Mouse (Mus musculus) adrenal gland, adult 8-10 months (tissue): ENCODE results near the gene Olfr1248. TPM values are rescaled to one million over a fixed set of nuclear protein-coding genes. Genes with fewer than 3 reads are reported as not detected.
"Not testable (repeated sequence)": the region's sequence is repeated elsewhere in the genome, so short reads cannot be mapped to it uniquely, and the experiment has no call there.

Experiments used
- DNase-seq: peaks from one replicate; pipeline ENCODE4 v3.0.0; 2022
- total RNA-seq, 4 experiments: library from RNA; stranded (reverse); gene quantifications; 2 replicates each; pipeline ENCODE4 v1.2.4; 2022

Olfr1248 gene
- not detected for total RNA-seq

GRCm38 (mm10) chr2:89618145-89618544 lies at the start of gene Olfr1248:
Gene Olfr1248, minus strand, starts transcription at chr2:89618245.
- DNase-seq, result not testable (repeated sequence)

- no peak for DNase-seq
These were observed 43.3 kb upstream of the Olfr1248 start, which contains the start of gene Olfr1250 for GRCm38 (mm10) chr2:89661367-89661766. Gene Olfr1250, minus strand, starts transcription at chr2:89661467.

DNA sequence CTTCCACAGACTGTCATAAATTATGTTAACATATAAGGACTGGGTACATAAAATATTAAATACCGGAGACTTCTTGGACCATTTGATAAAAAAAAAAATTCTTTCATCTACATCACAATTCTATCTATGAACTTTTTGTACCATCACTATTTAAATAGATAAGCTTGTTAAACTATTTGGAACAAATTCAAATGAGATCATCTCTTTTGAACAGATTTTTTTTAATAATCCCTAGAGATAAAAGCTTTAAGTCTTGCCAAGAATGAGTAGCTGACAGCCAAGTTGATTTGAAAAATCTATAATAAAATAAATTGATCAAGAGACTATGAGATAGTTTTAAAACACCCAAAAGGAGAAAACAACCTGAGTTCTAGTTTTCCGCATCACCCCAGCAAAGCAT lies 16.8 kb upstream of the Olfr1248 start, which contains the start of gene Olfr1249:
Olfr1249 (minus strand) TSS at position 101 of the 400 bp plus-strand sequence.
- no peak for DNase-seq

- DNase-seq, result no peak
These were observed 4.0 kb downstream of the Olfr1248 start, which contains the start of gene Olfr1247 for GRCm38 (mm10) chr2:89614030-89614429. Gene Olfr1247, minus strand, starts transcription at chr2:89614130.

GRCm38 (mm10) chr2:89593057-89593456 lies 25.0 kb downstream of the Olfr1248 start, which contains the start of gene Olfr1246:
Gene Olfr1246, minus strand, starts transcription at chr2:89593157.
- no peak for DNase-seq

- DNase-seq, result no peak
These were observed 39.7 kb downstream of the Olfr1248 start, which contains the start of gene Olfr1245 for GRCm38 (mm10) chr2:89578347-89578746. Gene Olfr1245, minus strand, starts transcription at chr2:89578447.

Other genes with a start within 250 kb of the Olfr1248 start
- gene Olfr1238, start 208.6 kb downstream of the Olfr1248 start, total RNA-seq, result not detected
- gene Olfr1239, start 197.8 kb downstream of the Olfr1248 start, total RNA-seq, result not detected
- gene Olfr1240, start 175.2 kb downstream of the Olfr1248 start, total RNA-seq, result not detected
- gene Olfr1241, start 131.1 kb downstream of the Olfr1248 start, total RNA-seq, result not detected
- gene Olfr1242, start 119.9 kb downstream of the Olfr1248 start, total RNA-seq, result not detected
- not detected for gene Olfr1243, start 86.8 kb downstream of the Olfr1248 start, total RNA-seq
- not detected for gene Olfr1245, start 39.8 kb downstream of the Olfr1248 start, total RNA-seq
- not detected for gene Olfr1246, start 25.1 kb downstream of the Olfr1248 start, total RNA-seq
- gene Olfr1247, start 4.1 kb downstream of the Olfr1248 start, total RNA-seq, result not detected
- not detected for gene Olfr1249, start 16.7 kb upstream of the Olfr1248 start, total RNA-seq
- under 1 TPM in 1 of 4 experiments, not detected in 3; 0.06 TPM for gene Olfr1250, start 43.2 kb upstream of the Olfr1248 start, total RNA-seq
- gene Olfr1251, start 53.7 kb upstream of the Olfr1248 start, total RNA-seq, result not detected
- not detected for gene Olfr1252, start 106.8 kb upstream of the Olfr1248 start, total RNA-seq
- gene Olfr1253, start 138.8 kb upstream of the Olfr1248 start, total RNA-seq, result not detected
- not detected for gene Olfr1254, start 175.4 kb upstream of the Olfr1248 start, total RNA-seq
- not detected for gene Olfr1255, start 193.8 kb upstream of the Olfr1248 start, total RNA-seq
- gene Olfr1256, start 223.3 kb upstream of the Olfr1248 start, total RNA-seq, result not detected
- not detected for gene Olfr48, start 230.0 kb upstream of the Olfr1248 start, total RNA-seq